Mouse (Mus musculus) ES-E14 (cell line): ENCODE measurements around the gene U2surp.

Experiments used
- CHD2 ChIP-seq: IDR thresholded peaks from 2 replicates; pipeline ENCODE4 v1.6.1; 2014; ENCODE audit warnings: mild to moderate bottlenecking, low read depth, low read length, inconsistent platforms
- HCFC1 ChIP-seq: IDR thresholded peaks from 2 replicates; pipeline ENCODE4 v1.6.1; 2012; ENCODE audit warnings: low read length, inconsistent platforms, borderline replicate concordance; ENCODE audit not compliant: insufficient read depth
- MAFK ChIP-seq: IDR thresholded peaks from 2 replicates; pipeline ENCODE4 v1.6.1; 2014; ENCODE audit warnings: mild to moderate bottlenecking, low read depth, low read length, inconsistent platforms; ENCODE audit not compliant: insufficient read depth
- ZC3H11A ChIP-seq: IDR thresholded peaks from 2 replicates; pipeline ENCODE4 v1.6.1; 2012; ENCODE audit warnings: low read depth, mild to moderate bottlenecking, inconsistent platforms, low read length, borderline replicate concordance
- ZNF384 ChIP-seq: IDR thresholded peaks from 2 replicates; pipeline ENCODE4 v1.6.1; 2012; ENCODE audit warnings: low read depth, low read length, inconsistent platforms

- TF ChIP-seq ZC3H11A: no peak
- no peak for TF ChIP-seq CHD2
- TF ChIP-seq MAFK: no peak
- no peak for TF ChIP-seq ZNF384
- no peak for TF ChIP-seq HCFC1
Observed at GRCm38 (mm10) chr9:95555233-95555740, 43.5 kb upstream of the U2surp start.
